Mouse (Mus musculus) CH12.LX (cell line): ENCODE results near the gene Txndc15. TPM values are rescaled to one million over a fixed set of nuclear protein-coding genes. Genes with fewer than 3 reads are reported as not detected.

ENCODE experiments used
- DNase-seq: peaks from one replicate; pipeline ENCODE4 v3.0.0-alpha.2; 2013; ENCODE audit errors: extremely low read depth
- H3K27ac ChIP-seq: 2 replicates; pipeline ENCODE4 v1.5.1; 2012; ENCODE audit warnings: low read depth, mild to moderate bottlenecking, control low read depth, moderate library complexity; ENCODE audit not compliant: insufficient read depth
- H3K27me3 ChIP-seq: replicated peaks from 2 replicates; pipeline ENCODE3; 2012; ENCODE audit warnings: inconsistent platforms
- H3K36me3 ChIP-seq, 2 experiments: replicated peaks in 1 of 2; 2 replicates each; pipeline versions ENCODE3 to v1.6.1; 2012; ENCODE audit warnings: inconsistent platforms in 1 of 2, low read length in 1 of 2, mild to moderate bottlenecking in 1 of 2, mixed read lengths in 1 of 2, moderate library complexity in 1 of 2; ENCODE audit not compliant: control insufficient read depth in 1 of 2, insufficient read depth in 1 of 2
- H3K4me1 ChIP-seq, 2 experiments: 2 replicates each; pipeline ENCODE4 v1.6.1; 2012; ENCODE audit warnings: inconsistent platforms in 1 of 2, moderate library complexity in 1 of 2; ENCODE audit not compliant: insufficient read depth in 2 of 2, control insufficient read depth in 1 of 2
- H3K4me2 ChIP-seq: 2 replicates; pipeline ENCODE4 v1.6.1; 2012; ENCODE audit warnings: low read depth, mild to moderate bottlenecking, control low read depth; ENCODE audit not compliant: poor library complexity, insufficient read depth, severe bottlenecking
- H3K4me3 ChIP-seq, 3 experiments: fragments of 150-350 bp in 1 of 3; sonication (generic) in 1 of 3; replicated peaks in 1 of 3; 2 replicates each; pipeline versions ENCODE3 to v1.5.1; 2011 to 2012; ENCODE audit warnings: low read depth in 2 of 3, low read length in 2 of 3, mild to moderate bottlenecking in 2 of 3, moderate library complexity in 2 of 3, control low read depth in 1 of 3, improper control_type of control experiment in 1 of 3, inconsistent platforms in 1 of 3, mixed read lengths in 1 of 3; ENCODE audit not compliant: poor library complexity in 1 of 3
- H3K79me2 ChIP-seq: replicated peaks from 2 replicates; pipeline ENCODE4 v1.6.1; 2012; ENCODE audit warnings: mild to moderate bottlenecking, moderate library complexity; ENCODE audit not compliant: control insufficient read depth, poor library complexity, insufficient read depth, severe bottlenecking; ENCODE audit errors: extremely low read depth
- H3K9ac ChIP-seq: 2 replicates; pipeline ENCODE4 v1.6.1; 2012; ENCODE audit warnings: low read depth, mild to moderate bottlenecking, control low read depth, moderate library complexity; ENCODE audit not compliant: insufficient read depth
- H3K9me3 ChIP-seq: replicated peaks from 2 replicates; pipeline ENCODE3; 2012; ENCODE audit warnings: low read length, inconsistent platforms, mixed read lengths
- BHLHE40 ChIP-seq: IDR thresholded peaks from 2 replicates; pipeline ENCODE4 v1.6.1; 2011; ENCODE audit warnings: mild to moderate bottlenecking, low read depth, low read length, improper control_type of control experiment
- CHD1 ChIP-seq: IDR thresholded peaks from 2 replicates; pipeline ENCODE4 v1.6.1; 2012; ENCODE audit warnings: low read depth, low read length, improper control_type of control experiment, inconsistent platforms
- CTCF ChIP-seq, 2 experiments: IDR thresholded peaks in 1 of 2; conservative IDR thresholded peaks in 1 of 2; 2 replicates each; pipeline ENCODE4 v1.5.1; 2011 to 2012; ENCODE audit warnings: low read depth in 2 of 2, low read length in 2 of 2, improper control_type of control experiment in 1 of 2, inconsistent platforms in 1 of 2, mild to moderate bottlenecking in 1 of 2, moderate library complexity in 1 of 2
- E2F4 ChIP-seq: IDR thresholded peaks from 2 replicates; pipeline ENCODE4 v1.6.1; 2011; ENCODE audit warnings: low read depth, low read length, improper control_type of control experiment; ENCODE audit not compliant: insufficient replicate concordance
- EP300 ChIP-seq: IDR thresholded peaks from 2 replicates; pipeline ENCODE4 v1.6.1; 2011; ENCODE audit warnings: low read length, improper control_type of control experiment
- ETS1 ChIP-seq: conservative IDR thresholded peaks from 2 replicates; pipeline ENCODE4 v1.6.1; 2012; ENCODE audit warnings: low read depth, mild to moderate bottlenecking, inconsistent platforms, low read length, improper control_type of control experiment, moderate library complexity
- GABPA ChIP-seq: IDR thresholded peaks from 2 replicates; pipeline ENCODE4 v1.6.1; 2012; ENCODE audit warnings: low read depth, low read length, improper control_type of control experiment, inconsistent platforms; ENCODE audit not compliant: insufficient replicate concordance
- HCFC1 ChIP-seq: IDR thresholded peaks from 2 replicates; pipeline ENCODE4 v1.6.1; 2012; ENCODE audit warnings: low read depth, mild to moderate bottlenecking, inconsistent platforms, low read length, improper control_type of control experiment
- IRF4 ChIP-seq: IDR thresholded peaks from 2 replicates; pipeline ENCODE4 v1.6.1; 2014; ENCODE audit warnings: low read depth, mild to moderate bottlenecking, inconsistent platforms, low read length, improper control_type of control experiment
- JUND ChIP-seq: conservative IDR thresholded peaks from 2 replicates; pipeline ENCODE4 v1.6.1; 2011; ENCODE audit warnings: low read depth, low read length, improper control_type of control experiment
- KAT2A ChIP-seq: IDR thresholded peaks from 2 replicates; pipeline ENCODE4 v1.6.1; 2012; ENCODE audit warnings: low read length, improper control_type of control experiment, inconsistent platforms; ENCODE audit not compliant: insufficient replicate concordance
- MAFK ChIP-seq: IDR thresholded peaks from 2 replicates; pipeline ENCODE4 v1.6.1; 2011; ENCODE audit warnings: low read length, improper control_type of control experiment; ENCODE audit not compliant: insufficient replicate concordance
- MAX ChIP-seq: IDR thresholded peaks from 2 replicates; pipeline ENCODE4 v1.6.1; 2011; ENCODE audit warnings: low read length, improper control_type of control experiment
- MAZ ChIP-seq: IDR thresholded peaks from 2 replicates; pipeline ENCODE4 v1.6.1; 2012; ENCODE audit warnings: low read depth, mild to moderate bottlenecking, inconsistent platforms, low read length, improper control_type of control experiment, moderate library complexity
- MYC ChIP-seq: IDR thresholded peaks from 2 replicates; pipeline ENCODE4 v1.6.1; 2011; ENCODE audit warnings: low read depth, mild to moderate bottlenecking, improper control_type of control experiment, low read length
- NELFE ChIP-seq: IDR thresholded peaks from 2 replicates; pipeline ENCODE4 v1.6.1; 2011; ENCODE audit warnings: low read depth, low read length, improper control_type of control experiment
- POLR2AphosphoS2 ChIP-seq: IDR thresholded peaks from 2 replicates; pipeline ENCODE4 v1.6.1; 2011; ENCODE audit warnings: low read depth, low read length, improper control_type of control experiment
- RCOR1 ChIP-seq: conservative IDR thresholded peaks from 2 replicates; pipeline ENCODE4 v1.6.1; 2012; ENCODE audit warnings: low read depth, mild to moderate bottlenecking, inconsistent platforms, low read length, improper control_type of control experiment
- SIN3A ChIP-seq: IDR thresholded peaks from 2 replicates; pipeline ENCODE4 v1.6.1; 2012; ENCODE audit warnings: low read length, improper control_type of control experiment, inconsistent platforms
- SMC3 ChIP-seq: IDR thresholded peaks from 2 replicates; pipeline ENCODE4 v1.6.1; 2011; ENCODE audit warnings: low read depth, low read length, improper control_type of control experiment
- TBP ChIP-seq: conservative IDR thresholded peaks from 2 replicates; pipeline ENCODE4 v1.6.1; 2011; ENCODE audit warnings: low read depth, low read length, improper control_type of control experiment
- TCF12 ChIP-seq: IDR thresholded peaks from 2 replicates; pipeline ENCODE4 v1.6.1; 2014; ENCODE audit warnings: low read depth, mild to moderate bottlenecking, inconsistent platforms, low read length, improper control_type of control experiment
- USF1 ChIP-seq: IDR thresholded peaks from 2 replicates; pipeline ENCODE4 v1.6.1; 2014; ENCODE audit warnings: low read depth, mild to moderate bottlenecking, inconsistent platforms, low read length, improper control_type of control experiment
- USF2 ChIP-seq: conservative IDR thresholded peaks from 2 replicates; pipeline ENCODE4 v1.6.1; 2011; ENCODE audit warnings: low read depth, low read length, improper control_type of control experiment
- ZC3H11A ChIP-seq: IDR thresholded peaks from 2 replicates; pipeline ENCODE4 v1.6.1; 2012; ENCODE audit warnings: low read depth, mild to moderate bottlenecking, inconsistent platforms, low read length, improper control_type of control experiment
- ZKSCAN1 ChIP-seq: IDR thresholded peaks from 2 replicates; pipeline ENCODE4 v1.6.1; 2012; ENCODE audit warnings: low read depth, inconsistent platforms, low read length, improper control_type of control experiment, borderline replicate concordance
- ZMIZ1 ChIP-seq: IDR thresholded peaks from 2 replicates; pipeline ENCODE4 v1.6.1; 2012; ENCODE audit warnings: low read depth, mild to moderate bottlenecking, inconsistent platforms, low read length, improper control_type of control experiment
- ZNF384 ChIP-seq: IDR thresholded peaks from 2 replicates; pipeline ENCODE4 v1.6.1; 2012; ENCODE audit warnings: low read depth, low read length, improper control_type of control experiment, inconsistent platforms
- dilution Hi-C: fragments of 300-500 bp; cut with MboI; formaldehyde crosslinking; loops from 2 replicates; pipeline ENCODE4 v1.14.3; 2020; ENCODE audit warnings: low sequenced_read_pairs; ENCODE audit not compliant: extremely low pct_unique_long_range_greater_than_20kb, extremely low pct_ligation_motif_present
- in situ Hi-C: fragments of 300-500 bp; cut with MboI; formaldehyde crosslinking; loops from 3 replicates; pipeline ENCODE4 v1.14.3; 2019; ENCODE audit warnings: low sequenced_read_pairs, low pct_ligation_motif_present, low pct_unique_long_range_greater_than_20kb, mixed read lengths
- polyA plus RNA-seq: library from polyadenylated mRNA; unstranded; fragments of >175 nt; gene quantifications from 2 replicates; pipeline ENCODE4 v1.2.1, GENCODE M21; 2012; ENCODE audit warnings: low read depth; ENCODE audit not compliant: insufficient read length
- total RNA-seq, 2 experiments: library from RNA; depleted of rRNA; stranded (reverse); fragments of 300-350 nt in 1 of 2; fragments of >200 nt in 1 of 2; gene quantifications; 2 replicates each; pipeline ENCODE4 v1.2.3; 2012 to 2014

The Txndc15 gene
- total and polyA plus RNA-seq, 3 experiments: 34.6 to 48.7 (median 37.4) TPM

GRCm38 (mm10) chr13:55726598-55727119 lies 12.2 kb downstream of the Txndc15 start:
- TF ChIP-seq MAX: 0 out of 2 replicates have a peak, but pooled peaks have one; percentile 14
- TF ChIP-seq CTCF (conservative IDR thresholded peaks at IDR 0.05 in 1 of 2, IDR thresholded peaks at IDR 0.05 in 1 of 2; ENCODE audit: low read depth in 2 of 2, low read length in 2 of 2): peak in 1 of 2 experiments; percentile 42; a peak in 2 of 4 replicates
- TF ChIP-seq MYC: peak; percentile 77; the same call in 1 of the 2 replicates
- TF ChIP-seq ZKSCAN1: no peak
- TF ChIP-seq CHD1: peak; percentile 84; the same call in 1 of the 2 replicates
- peak; percentile 49; the same call in 1 of the 2 replicates for TF ChIP-seq ZNF384
- H3K36me3 ChIP-seq: peaks cover 16 to 52% of the 10 kb centered on the region in 2 experiments
- peak overlapping the region; percentile 26 for H3K4me2 ChIP-seq
- H3K4me3 ChIP-seq: peak overlapping the region; percentile 74 to 87 (median 82)
- no peaks in the 10 kb centered on the region for H3K27me3 ChIP-seq
- DNase-seq: peak; percentile 48
- in situ Hi-C loops: loop anchor here (10.0 kb wide), 1 partner anchor 122 kb away; no protein-coding TSS in a partner anchor
- H3K9ac ChIP-seq: peak overlapping the region; percentile 94; the same call in 1 of the 2 replicates
- peaks cover 2 to 10% of the 10 kb centered on the region in 2 experiments; a peak in 2 of 4 replicates for H3K4me1 ChIP-seq
- H3K9me3 ChIP-seq: no peaks in the 10 kb centered on the region
- H3K27ac ChIP-seq: peak overlapping the region; percentile 88
- dilution Hi-C loops: no loop called here
- H3K79me2 ChIP-seq: no peaks in the 10 kb centered on the region

DNA sequence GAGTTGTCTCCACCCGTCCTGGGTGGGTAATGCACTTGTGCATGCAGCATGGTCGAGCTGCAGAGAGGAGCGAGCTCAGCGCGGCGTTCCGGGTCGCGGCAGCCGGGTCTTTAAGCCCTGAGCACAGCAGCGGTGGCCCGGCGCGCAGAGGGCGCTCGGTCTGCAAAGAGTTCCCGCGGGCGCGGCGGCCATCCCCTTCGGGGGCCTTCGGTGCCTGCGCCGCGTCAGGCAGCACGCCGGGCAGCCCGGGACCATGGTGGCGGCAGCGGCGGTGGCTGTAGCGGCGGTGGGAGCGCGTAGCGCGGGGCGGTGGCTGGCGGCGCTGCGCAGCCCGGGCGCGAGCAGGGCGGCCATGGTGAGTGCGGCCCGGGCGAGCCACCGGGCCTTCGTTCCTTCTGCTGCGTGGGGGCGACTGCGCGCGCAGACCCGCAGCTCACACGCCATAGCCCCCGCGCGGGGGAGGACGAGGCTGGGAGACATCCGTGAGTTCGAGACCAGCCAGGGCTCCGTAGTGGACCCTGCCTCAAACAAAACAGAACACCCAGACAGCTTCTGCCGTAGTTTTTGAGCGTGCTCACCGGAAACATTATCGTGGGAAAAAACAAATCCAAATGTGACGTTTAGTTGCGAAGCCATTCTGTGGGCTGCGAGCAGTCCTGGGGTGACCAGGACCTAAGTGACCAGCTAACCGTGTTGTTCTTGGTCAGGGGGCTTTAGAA lies 12.8 kb downstream of the Txndc15 start, which contains the start of gene Pcbd2:
Pcbd2 (plus strand) TSS at position 249 of the 719 bp plus-strand sequence.
- Histone ChIP-seq H3K9me3 (no peaks in the 10 kb centered on the region), H3K27ac (peak within 1 kb of the TSS; percentile 88), H3K9ac (peak within 1 kb of the TSS; percentile 94), H3K79me2 (no peaks in the 10 kb centered on the region), H3K4me2 (peak within 1 kb of the TSS; percentile 62), H3K36me3 (peaks cover 14 to 47% of the 10 kb centered on the region in 2 experiments), H3K4me1 (peaks cover 2 to 13% of the 10 kb centered on the region in 2 experiments; a peak in 2 of 4 replicates), H3K27me3 (no peaks in the 10 kb centered on the region), H3K4me3 (peak within 1 kb of the TSS; percentile 74 to 87 (median 82))
- dilution Hi-C loops (no loop called here), in situ Hi-C loops (loop anchor here (10.0 kb wide), 1 partner anchor 122 kb away; no protein-coding TSS in a partner anchor)
- DNase-seq: peak; percentile 72
- TF ChIP-seq ETS1: no peak
- no peak for TF ChIP-seq EP300
- TF ChIP-seq RCOR1: 0 out of 2 replicates have a peak, but pooled peaks have one; percentile 17
- TF ChIP-seq TBP: no peak
- no peak for TF ChIP-seq ZNF384
- peak; percentile 56 for TF ChIP-seq MAX
- TF ChIP-seq GABPA: no peak
- TF ChIP-seq HCFC1: peak; percentile 63
- no peak for TF ChIP-seq MAFK
- peak in 1 of 2 experiments; percentile 15; a peak in 2 of 4 replicates for TF ChIP-seq CTCF (conservative IDR thresholded peaks at IDR 0.05 in 1 of 2, IDR thresholded peaks at IDR 0.05 in 1 of 2; ENCODE audit: low read depth in 2 of 2, low read length in 2 of 2)
- no peak for TF ChIP-seq E2F4
- no peak for TF ChIP-seq MAZ
- TF ChIP-seq SMC3: no peak
- no peak for TF ChIP-seq IRF4
- no peak for TF ChIP-seq BHLHE40
- TF ChIP-seq ZMIZ1: peak; percentile 63; the same call in 1 of the 2 replicates
- peak; percentile 64; the same call in 1 of the 2 replicates for TF ChIP-seq SIN3A
- TF ChIP-seq NELFE: peak; percentile 53
- TF ChIP-seq MYC: no peak
- TF ChIP-seq USF1: no peak
- TF ChIP-seq JUND: no peak
- no peak for TF ChIP-seq KAT2A
- TF ChIP-seq POLR2AphosphoS2: no peak
- no peak for TF ChIP-seq ZC3H11A
- peak; percentile 83; the same call in 1 of the 2 replicates for TF ChIP-seq TCF12
- no peak for TF ChIP-seq CHD1
- no peak for TF ChIP-seq USF2
